Mouse (Mus musculus) hindbrain, embryonic 15.5 days (tissue): ENCODE results near the gene Lsmem1. TPM values are rescaled to one million over a fixed set of nuclear protein-coding genes. Genes with fewer than 3 reads are reported as not detected.

Experiments used
- microRNA counts: library from miRNA; unstranded; fragments of <30 nt; microRNA quantifications from one replicate; lab custom pipeline; 2016
- microRNA-seq: library from miRNA; unstranded; fragments of <30 nt; microRNA quantifications from one replicate; pipeline ENCODE4, GENCODE M21; 2016
- polyA plus RNA-seq: library from polyadenylated mRNA; unstranded; fragments of >200 nt; fragmentation: Nextera tagmentation; extraction: Ambion mirVana; gene quantifications from 2 replicates; pipeline ENCODE4 v1.2.1, GENCODE M21; 2015

Gene Lsmem1
- polyA plus RNA-seq, 1 experiment from 2014 or later, result 0.10 TPM

MicroRNAs within 50 kb of the gene (microRNA counts, 519-probe panel; counts per million panel counts)
- microRNA mmu-miR-1938 (lab: Ali Mortazavi, UCI), result not detected

Small RNA genes within 50 kb of the gene (microRNA-seq; reads per million reads assigned to microRNA genes)
- not detected for gene Mir1938

Other genes starting within 250 kb of the Lsmem1 start
- gene Arl4a, start 161.5 kb downstream of the Lsmem1 start, polyA plus RNA-seq, result 101 and 105 TPM in 2 replicates
- 0.09 and 0.14 TPM in 2 replicates for gene Scin, start 65.3 kb downstream of the Lsmem1 start, polyA plus RNA-seq
- gene Ifrd1, start 49.0 kb upstream of the Lsmem1 start, polyA plus RNA-seq, result 156 and 163 TPM in 2 replicates
- gene Zfp277, start 246.4 kb upstream of the Lsmem1 start, polyA plus RNA-seq, result 29.5 and 31.9 TPM in 2 replicates
- 30.4 and 31.0 TPM in 2 replicates for gene Dock4, start 246.5 kb upstream of the Lsmem1 start, polyA plus RNA-seq